Mouse (Mus musculus) heart, postnatal 36 days (tissue): ENCODE measurements around the gene Ankrd63. TPM values are rescaled to one million over a fixed set of nuclear protein-coding genes. Genes with fewer than 3 reads are reported as not detected.

Source experiments
- DNase-seq, 2 experiments: peaks; one replicate each; pipeline ENCODE4 v3.0.0; 2021 to 2022
- intact Hi-C: fragments of 180-260 bp; cut with DNase I; formaldehyde crosslinking; loops from one replicate; pipeline ENCODE4 v1.15.1; 2025
- total RNA-seq, 2 experiments: library from RNA; stranded (reverse); gene quantifications; 2 replicates each; pipeline ENCODE4 v1.2.3; 2021

Gene Ankrd63
- total RNA-seq, 2 experiments from 2014 or later: 1.4 to 2.5 TPM

GRCm38 (mm10) chr2:118696451-118697308 is 7.1 kb downstream of the Ankrd63 start:
- intact Hi-C loops: loop anchor here (2.0 to 10.0 kb wide), 3 partner anchors 39 to 432 kb away; no protein-coding TSS in a partner anchor
- DNase-seq: peak in 1 of 2 experiments; percentile 23

- DNase-seq: peak; percentile 52 to 65
- intact Hi-C loops: loop anchor here (1.0 to 10.0 kb wide), 4 partner anchors 38 to 431 kb away; no protein-coding TSS in a partner anchor
Measured at GRCm38 (mm10) chr2:118695677-118696232, 8.0 kb downstream of the Ankrd63 start.

- intact Hi-C loops: loop anchor here (10.0 kb wide), 1 partner anchor 429 kb away; no protein-coding TSS in a partner anchor
- no peak for DNase-seq
Measured at GRCm38 (mm10) chr2:118693370-118693966, 10.3 kb downstream of the Ankrd63 start.

GRCm38 (mm10) chr2:118689875-118690274 is 13.9 kb downstream of the Ankrd63 start:
- intact Hi-C loops: loop anchor here (10.0 kb wide), 1 partner anchor 425 kb away; no protein-coding TSS in a partner anchor
- no peak for DNase-seq

GRCm38 (mm10) chr2:118687791-118688190 is 16.0 kb downstream of the Ankrd63 start:
- intact Hi-C loops: no loop called here
- no peak for DNase-seq

GRCm38 (mm10) chr2:118686693-118687092 is 17.1 kb downstream of the Ankrd63 start:
- DNase-seq: no peak
- intact Hi-C loops: no loop called here

GRCm38 (mm10) chr2:118685088-118685487 is 18.7 kb downstream of the Ankrd63 start:
- DNase-seq: no peak
- intact Hi-C loops: no loop called here

GRCm38 (mm10) chr2:118682544-118683260 is 21.1 kb downstream of the Ankrd63 start:
- intact Hi-C loops: no loop called here
- DNase-seq: no peak

GRCm38 (mm10) chr2:118680926-118681325 is 22.8 kb downstream of the Ankrd63 start:
- intact Hi-C loops: no loop called here

GRCm38 (mm10) chr2:118679577-118679976 is 24.2 kb downstream of the Ankrd63 start:
- no peak for DNase-seq
- intact Hi-C loops: loop anchor here (5.0 kb wide), 1 partner anchor 37 kb away; no protein-coding TSS in a partner anchor

More at GRCm38 (mm10) chr2:118680926-118681325, 22.8 kb downstream of the Ankrd63 start:
- DNase-seq: no peak

GRCm38 (mm10) chr2:118677817-118678216 is 25.9 kb downstream of the Ankrd63 start:
- intact Hi-C loops: loop anchor here (5.0 kb wide), 1 partner anchor 36 kb away; no protein-coding TSS in a partner anchor
- DNase-seq: no peak

GRCm38 (mm10) chr2:118676839-118677741 is 26.7 kb downstream of the Ankrd63 start:
- intact Hi-C loops: loop anchor here (5.0 kb wide), 1 partner anchor 35 kb away; no protein-coding TSS in a partner anchor
- DNase-seq: peak; percentile 21 to 40

- intact Hi-C loops: no loop called here
- DNase-seq: no peak
Measured at GRCm38 (mm10) chr2:118674500-118674899, 29.3 kb downstream of the Ankrd63 start.

GRCm38 (mm10) chr2:118673686-118674465 is 29.9 kb downstream of the Ankrd63 start:
- intact Hi-C loops: no loop called here
- DNase-seq: no peak

GRCm38 (mm10) chr2:118671728-118672127 is 32.0 kb downstream of the Ankrd63 start:
- DNase-seq: no peak
- intact Hi-C loops: no loop called here

GRCm38 (mm10) chr2:118669785-118670184 is 34.0 kb downstream of the Ankrd63 start:
- DNase-seq: no peak
- intact Hi-C loops: no loop called here

GRCm38 (mm10) chr2:118669245-118669644 is 34.5 kb downstream of the Ankrd63 start:
- intact Hi-C loops: no loop called here

GRCm38 (mm10) chr2:118667181-118667580 is 36.6 kb downstream of the Ankrd63 start:
- intact Hi-C loops: no loop called here

More at GRCm38 (mm10) chr2:118669245-118669644, 34.5 kb downstream of the Ankrd63 start:
- DNase-seq: no peak

More at GRCm38 (mm10) chr2:118667181-118667580, 36.6 kb downstream of the Ankrd63 start:
- no peak for DNase-seq
